8 mouse cellular contexts compared by ENCODE assay signal in the genomic region with DNA sequence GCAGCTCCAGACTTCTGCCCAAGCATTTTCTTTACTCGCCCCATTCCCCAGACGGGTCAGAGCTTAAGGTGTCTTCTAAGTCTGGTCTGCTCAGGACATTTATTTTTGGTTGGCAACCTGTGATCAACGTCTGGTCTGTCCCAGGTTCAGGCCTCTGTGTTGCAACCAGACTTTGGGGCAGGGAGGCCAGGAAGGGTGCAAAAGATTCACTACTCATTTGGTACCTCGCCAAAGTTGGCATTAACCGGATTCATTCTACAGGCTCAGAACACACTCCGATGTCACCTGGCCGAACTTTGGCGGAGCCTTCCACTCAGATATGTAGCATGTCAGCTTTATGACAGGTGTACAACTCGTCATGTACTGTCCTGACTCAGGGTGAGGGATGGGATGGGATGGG. TPM values are rescaled to one million over a fixed set of nuclear protein-coding genes. Genes with fewer than 3 reads are reported as not detected.
DNase-seq lines count a peak whose midpoint lies in the region; ATAC-seq and TF ChIP-seq lines count a peak whose summit lies in the region.

No protein-coding gene starts in this region.

- H3K9ac ChIP-seq in heart, embryonic 12.5 days, result peak overlapping the region; percentile 63
- H3K9ac ChIP-seq in hindbrain, postnatal 0 days (replicated peaks; ENCODE audit: low read length), result peak overlapping the region; percentile 53
- peak overlapping the region; percentile 72; the same call in 1 of the 2 replicates for H3K9ac ChIP-seq in midbrain, embryonic 12.5 days (replicated peaks)

- no peak for DNase-seq in heart, postnatal 4 days
- DNase-seq in hindbrain, postnatal 0 days (ENCODE audit: low spot score), result no peak
- no peak for DNase-seq in layer of hippocampus, adult 18-20 months (ENCODE audit: low spot score in 2 of 2)
- DNase-seq in left cerebral cortex, adult 8-10 months (ENCODE audit: low spot score in 2 of 2), result no peak
- DNase-seq in layer of hippocampus, adult 9-11 months, result no peak

- no peaks in the 10 kb centered on the region for H3K9me3 ChIP-seq in heart, embryonic 12.5 days (replicated peaks)
- H3K9me3 ChIP-seq in hindbrain, postnatal 0 days (ENCODE audit: low read length), result no peaks in the 10 kb centered on the region
- no peaks in the 10 kb centered on the region for H3K9me3 ChIP-seq in midbrain, embryonic 12.5 days

- TF ChIP-seq CTCF in hindbrain, postnatal 0 days (IDR thresholded peaks at IDR 0.05; ENCODE audit: low read depth), result no peak

- peak overlapping the region; percentile 54 for H3K4me3 ChIP-seq in heart, embryonic 12.5 days
- peak overlapping the region; percentile 42 for H3K4me3 ChIP-seq in brown adipose tissue, adult 24 weeks (ENCODE audit: insufficient read depth, low read depth, low read length)
- H3K4me3 ChIP-seq in hindbrain, postnatal 0 days (ENCODE audit: low read length), result peak overlapping the region; percentile 54
- H3K4me3 ChIP-seq in midbrain, embryonic 12.5 days, result peak overlapping the region; percentile 51; the same call in 1 of the 2 replicates

- H3K4me1 ChIP-seq in heart, embryonic 12.5 days (replicated peaks), result peaks cover 46% of the 10 kb centered on the region
- peaks cover 2% of the 10 kb centered on the region for H3K4me1 ChIP-seq in brown adipose tissue, adult 24 weeks (ENCODE audit: control insufficient read depth, insufficient read depth, insufficient read length, low read length)
- peaks cover 14% of the 10 kb centered on the region for H3K4me1 ChIP-seq in hindbrain, postnatal 0 days (ENCODE audit: insufficient read depth, low read length)
- H3K4me1 ChIP-seq in midbrain, embryonic 12.5 days, result peaks cover 54% of the 10 kb centered on the region

- H3K4me2 ChIP-seq in heart, embryonic 12.5 days, result peak overlapping the region; percentile 79
- H3K4me2 ChIP-seq in hindbrain, postnatal 0 days (ENCODE audit: low read depth, low read length), result peak overlapping the region; percentile 77
- peak overlapping the region; percentile 58 for H3K4me2 ChIP-seq in midbrain, embryonic 12.5 days (replicated peaks)

- no peaks in the 10 kb centered on the region for H3K27me3 ChIP-seq in heart, embryonic 12.5 days (replicated peaks)
- no peaks in the 10 kb centered on the region for H3K27me3 ChIP-seq in hindbrain, postnatal 0 days (ENCODE audit: insufficient read depth, low read length)
- H3K27me3 ChIP-seq in midbrain, embryonic 12.5 days, result no peaks in the 10 kb centered on the region

- no peak for ATAC-seq in heart, embryonic 12.5 days (ENCODE audit: insufficient number of reproducible peaks, low FRiP score)
- no peak; the same call in 1 of the 2 replicates for ATAC-seq in hindbrain, postnatal 0 days
- peak; percentile 16 for ATAC-seq in midbrain, embryonic 12.5 days (ENCODE audit: low FRiP score, low read depth)

- no peaks in the 10 kb centered on the region for H3K36me3 ChIP-seq in heart, embryonic 12.5 days
- no peaks in the 10 kb centered on the region for H3K36me3 ChIP-seq in hindbrain, postnatal 0 days (ENCODE audit: insufficient read depth, low read length)
- no peaks in the 10 kb centered on the region for H3K36me3 ChIP-seq in midbrain, embryonic 12.5 days

- peak overlapping the region; percentile 38; the same call in 1 of the 2 replicates for H3K27ac ChIP-seq in heart, embryonic 12.5 days (ENCODE audit: poor library complexity, severe bottlenecking)
- peak overlapping the region; percentile 25 for H3K27ac ChIP-seq in brown adipose tissue, adult 24 weeks (replicated peaks; ENCODE audit: low read depth, low read length)
- peak overlapping the region; percentile 71 for H3K27ac ChIP-seq in hindbrain, postnatal 0 days
- H3K27ac ChIP-seq in midbrain, embryonic 12.5 days (replicated peaks), result peak overlapping the region; percentile 71

- 35% methylated on average over 9 of the region's 9 CpGs for WGBS in heart, embryonic 12.5 days
- 35% methylated on average over 9 of the region's 9 CpGs for WGBS in hindbrain, postnatal 0 days
- 37% methylated on average over 9 of the region's 9 CpGs for WGBS in midbrain, embryonic 12.5 days

RNA-seq across cellular contexts. Expression of gene Abhd14a, which starts 0.5 kb away (rescaled TPM):
- polyA plus RNA-seq in heart, embryonic 12.5 days (2016; fragmentation: Nextera tagmentation; extraction: Ambion mirVana), result 39.7 and 44.4 TPM in 2 replicates
- 10 to 100 TPM; 23.7 to 26.1 TPM for total RNA-seq in heart, postnatal 4 days (2021)
- polyA plus RNA-seq in brown adipose tissue, adult 24 weeks (2012; ENCODE audit: insufficient read depth, insufficient read length, missing spikeins), result 12.8 and 12.9 TPM in 2 replicates
- total RNA-seq in hindbrain, postnatal 0 days (2014; rRNA removed), result 59.6 and 62.1 TPM in 2 replicates
- polyA plus RNA-seq in hindbrain, postnatal 0 days (2015; fragmentation: Nextera tagmentation; extraction: Ambion mirVana), result 66.8 and 69.2 TPM in 2 replicates
- 34.1 and 36.5 TPM in 2 replicates for polyA plus RNA-seq in midbrain, embryonic 12.5 days (2016; fragmentation: Nextera tagmentation; extraction: Ambion mirVana)
- total RNA-seq in layer of hippocampus, adult 18-20 months (2021), result 10 to 100 TPM; 32.1 to 34.9 TPM
- 10 to 100 TPM; 31.7 to 35.8 (median 34.5) TPM for total RNA-seq in left cerebral cortex, adult 8-10 months (2022)

RNA-seq across cellular contexts. Expression of gene Abhd14b, which starts 0.7 kb away (rescaled TPM):
- 4.8 and 5.1 TPM in 2 replicates for polyA plus RNA-seq in heart, embryonic 12.5 days (2016; fragmentation: Nextera tagmentation; extraction: Ambion mirVana)
- total RNA-seq in heart, postnatal 4 days (2021), result 1 to 10 TPM; 4.5 to 5.0 TPM
- polyA plus RNA-seq in brown adipose tissue, adult 24 weeks (2012; ENCODE audit: insufficient read depth, insufficient read length, missing spikeins), result 21.5 and 26.4 TPM in 2 replicates
- total RNA-seq in hindbrain, postnatal 0 days (2014; rRNA removed), result 20.6 and 26.8 TPM in 2 replicates
- polyA plus RNA-seq in hindbrain, postnatal 0 days (2015; fragmentation: Nextera tagmentation; extraction: Ambion mirVana), result 12.4 and 16.8 TPM in 2 replicates
- polyA plus RNA-seq in midbrain, embryonic 12.5 days (2016; fragmentation: Nextera tagmentation; extraction: Ambion mirVana), result 4.2 and 4.7 TPM in 2 replicates
- total RNA-seq in layer of hippocampus, adult 18-20 months (2021), result 10 to 100 TPM; 11.6 to 12.2 TPM
- 10 to 100 TPM; 14.6 to 16.1 (median 15.3) TPM for total RNA-seq in left cerebral cortex, adult 8-10 months (2022)

RNA-seq across cellular contexts. Expression of gene Pcbp4, which starts 5.1 kb away (rescaled TPM):
- 96.9 and 109 TPM in 2 replicates for polyA plus RNA-seq in heart, embryonic 12.5 days (2016; fragmentation: Nextera tagmentation; extraction: Ambion mirVana)
- 100 to 1,000 TPM in 1 of 2 experiments, 10 to 100 TPM in 1; 96.8 to 101 TPM for total RNA-seq in heart, postnatal 4 days (2021)
- polyA plus RNA-seq in brown adipose tissue, adult 24 weeks (2012; ENCODE audit: insufficient read depth, insufficient read length, missing spikeins), result 12.8 and 14.5 TPM in 2 replicates
- 623 and 719 TPM in 2 replicates for total RNA-seq in hindbrain, postnatal 0 days (2014; rRNA removed)
- polyA plus RNA-seq in hindbrain, postnatal 0 days (2015; fragmentation: Nextera tagmentation; extraction: Ambion mirVana), result 214 and 228 TPM in 2 replicates
- polyA plus RNA-seq in midbrain, embryonic 12.5 days (2016; fragmentation: Nextera tagmentation; extraction: Ambion mirVana), result 343 and 348 TPM in 2 replicates
- 100 to 1,000 TPM; 186 to 198 TPM for total RNA-seq in layer of hippocampus, adult 18-20 months (2021)
- total RNA-seq in left cerebral cortex, adult 8-10 months (2022), result 100 to 1,000 TPM; 201 to 223 (median 211) TPM

RNA-seq across cellular contexts. Expression of gene Acy1, which starts 9.8 kb away (rescaled TPM):
- polyA plus RNA-seq in heart, embryonic 12.5 days (2016; fragmentation: Nextera tagmentation; extraction: Ambion mirVana), result 26.9 and 27.1 TPM in 2 replicates
- 10 to 100 TPM; 20.5 to 20.6 TPM for total RNA-seq in heart, postnatal 4 days (2021)
- 3.6 and 6.1 TPM in 2 replicates for polyA plus RNA-seq in brown adipose tissue, adult 24 weeks (2012; ENCODE audit: insufficient read depth, insufficient read length, missing spikeins)
- total RNA-seq in hindbrain, postnatal 0 days (2014; rRNA removed), result 19.3 and 28.0 TPM in 2 replicates
- 22.2 and 23.0 TPM in 2 replicates for polyA plus RNA-seq in hindbrain, postnatal 0 days (2015; fragmentation: Nextera tagmentation; extraction: Ambion mirVana)
- 30.1 and 30.5 TPM in 2 replicates for polyA plus RNA-seq in midbrain, embryonic 12.5 days (2016; fragmentation: Nextera tagmentation; extraction: Ambion mirVana)
- total RNA-seq in layer of hippocampus, adult 18-20 months (2021), result 10 to 100 TPM; 14.3 to 16.8 TPM
- total RNA-seq in left cerebral cortex, adult 8-10 months (2022), result 10 to 100 TPM; 23.2 to 24.3 (median 23.7) TPM

RNA-seq across cellular contexts. Expression of gene Gpr62, which starts 17.8 kb away (rescaled TPM):
- polyA plus RNA-seq in heart, embryonic 12.5 days (2016; fragmentation: Nextera tagmentation; extraction: Ambion mirVana), result 0.41 and 0.46 TPM in 2 replicates
- total RNA-seq in heart, postnatal 4 days (2021), result under 1 TPM in 1 of 2 experiments, not detected in 1; 0.14 TPM
- polyA plus RNA-seq in brown adipose tissue, adult 24 weeks (2012; ENCODE audit: insufficient read depth, insufficient read length, missing spikeins), result not detected in 2 replicates
- 1.9 and 3.1 TPM in 2 replicates for total RNA-seq in hindbrain, postnatal 0 days (2014; rRNA removed)
- 3.2 TPM in 2 replicates for polyA plus RNA-seq in hindbrain, postnatal 0 days (2015; fragmentation: Nextera tagmentation; extraction: Ambion mirVana)
- polyA plus RNA-seq in midbrain, embryonic 12.5 days (2016; fragmentation: Nextera tagmentation; extraction: Ambion mirVana), result 0.71 and 0.79 TPM in 2 replicates
- total RNA-seq in layer of hippocampus, adult 18-20 months (2021), result 10 to 100 TPM; 12.4 to 12.7 TPM
- total RNA-seq in left cerebral cortex, adult 8-10 months (2022), result 10 to 100 TPM; 11.7 to 15.6 (median 12.7) TPM
